Mouse (Mus musculus) forebrain, embryonic 11.5 days (tissue): ENCODE measurements around the gene Nkx1-2. TPM values are rescaled to one million over a fixed set of nuclear protein-coding genes. Genes with fewer than 3 reads are reported as not detected.

ENCODE experiments used
- ATAC-seq: fragments of 200-750 bp; cut with Nextera tagmentation; replicated peaks from 2 replicates; pipeline ENCODE4 v1.8.0; 2017; ENCODE audit warnings: moderate TSS enrichment; ENCODE audit not compliant: low FRiP score
- DNase-seq: peaks from one replicate; pipeline ENCODE4 v3.0.0-alpha.2; 2017; ENCODE audit warnings: low spot score
- H3K27ac ChIP-seq: fragments of 300-500 bp; sonication (generic); 2 replicates; pipeline ENCODE4 v1.5.1; 2014; ENCODE audit warnings: low read depth, low read length
- H3K27me3 ChIP-seq: fragments of 300-500 bp; sonication (generic); 2 replicates; pipeline ENCODE4 v1.6.1; 2014; ENCODE audit warnings: mild to moderate bottlenecking, low read length, mixed read lengths; ENCODE audit not compliant: control insufficient read depth, insufficient read depth
- H3K36me3 ChIP-seq: fragments of 300-500 bp; sonication (generic); 2 replicates; pipeline ENCODE4 v1.6.1; 2014; ENCODE audit warnings: mild to moderate bottlenecking, low read length, moderate library complexity, mixed read lengths; ENCODE audit not compliant: control insufficient read depth, insufficient read depth
- H3K4me1 ChIP-seq: fragments of 300-500 bp; sonication (generic); replicated peaks from 2 replicates; pipeline ENCODE4 v1.6.1; 2014; ENCODE audit warnings: low read length, mixed read lengths; ENCODE audit not compliant: control insufficient read depth, insufficient read depth
- H3K4me2 ChIP-seq: fragments of 300-500 bp; sonication (generic); 2 replicates; pipeline ENCODE4 v1.6.1; 2014; ENCODE audit warnings: low read depth, mild to moderate bottlenecking, low read length, moderate library complexity, mixed read lengths; ENCODE audit not compliant: severe bottlenecking
- H3K4me3 ChIP-seq: fragments of 300-500 bp; sonication (generic); 2 replicates; pipeline ENCODE4 v1.5.1; 2014; ENCODE audit warnings: low read depth, low read length
- H3K9ac ChIP-seq: fragments of 300-500 bp; sonication (generic); 2 replicates; pipeline ENCODE4 v1.6.1; 2014; ENCODE audit warnings: low read length
- H3K9me3 ChIP-seq: fragments of 300-500 bp; sonication (generic); 2 replicates; pipeline ENCODE4 v1.6.1; 2016; ENCODE audit warnings: low read length, mixed read lengths; ENCODE audit not compliant: control insufficient read depth
- WGBS: fragments of 180-500 bp; shearing (Covaris S2); extraction: QIAGEN DNeasy Blood & Tissue Kit; methylation state at CpG from one replicate; pipeline ENCODE4 v1.1.7; 2014; 5-methylcytosine and 5-hydroxymethylcytosine counted together
- polyA plus RNA-seq: library from polyadenylated mRNA; unstranded; fragments of >200 nt; fragmentation: Nextera tagmentation; extraction: Ambion mirVana; gene quantifications from 2 replicates; pipeline ENCODE4 v1.2.1, GENCODE M21; 2014

The Nkx1-2 gene
- polyA plus RNA-seq, 1 experiment from 2014 or later, result not detected

- no peak overlapping the region for H3K4me3 ChIP-seq
- H3K36me3 ChIP-seq, result no peaks in the 10 kb centered on the region
- H3K9ac ChIP-seq, result no peak overlapping the region
- no peak overlapping the region for H3K4me2 ChIP-seq
- WGBS, result 88% methylated on average over 3 of the region's 3 CpGs
- no peak for ATAC-seq
- no peaks in the 10 kb centered on the region for H3K27me3 ChIP-seq
- DNase-seq, result no peak
- H3K4me1 ChIP-seq, result no peaks in the 10 kb centered on the region
- H3K27ac ChIP-seq, result no peak overlapping the region
- H3K9me3 ChIP-seq, result no peaks in the 10 kb centered on the region
Measured at GRCm38 (mm10) chr7:132627448-132627847, 28.0 kb upstream of the Nkx1-2 start.

GRCm38 (mm10) chr7:132626174-132626573 is 26.7 kb upstream of the Nkx1-2 start:
- WGBS, result 68% methylated on average over 4 of the region's 4 CpGs
- H3K9me3 ChIP-seq, result no peaks in the 10 kb centered on the region
- DNase-seq, result no peak
- no peaks in the 10 kb centered on the region for H3K36me3 ChIP-seq
- peak; percentile 24; the same call in 1 of the 2 replicates for ATAC-seq
- H3K9ac ChIP-seq, result no peak overlapping the region
- H3K4me2 ChIP-seq, result no peak overlapping the region
- H3K4me3 ChIP-seq, result no peak overlapping the region
- H3K27ac ChIP-seq, result no peak overlapping the region
- no peaks in the 10 kb centered on the region for H3K27me3 ChIP-seq
- H3K4me1 ChIP-seq, result no peaks in the 10 kb centered on the region

DNA sequence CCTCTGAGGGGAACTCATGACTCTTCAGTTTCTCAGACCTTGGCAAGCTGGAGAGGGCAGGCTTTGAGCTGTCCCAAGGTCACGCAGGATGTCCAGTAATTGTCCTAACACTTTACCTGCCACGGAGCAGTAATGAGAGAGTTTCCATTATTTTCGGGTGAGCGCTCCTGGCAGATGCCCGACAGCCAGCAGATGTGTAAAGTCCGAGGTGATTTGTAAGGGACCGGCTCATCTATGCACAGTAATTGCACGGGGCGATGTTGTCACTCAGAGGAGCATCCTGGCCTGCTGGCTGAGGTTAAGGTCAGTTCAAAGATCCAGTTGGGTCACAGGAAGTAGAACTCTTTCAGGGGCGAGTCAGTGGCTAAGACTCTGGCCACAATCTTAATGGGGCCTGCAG is 24.7 kb upstream of the Nkx1-2 start:
- 73% methylated on average over 10 of the region's 10 CpGs for WGBS

GRCm38 (mm10) chr7:132619975-132620918 is 20.8 kb upstream of the Nkx1-2 start:
- WGBS, result 86% methylated on average over 15 of the region's 15 CpGs
- H3K9ac ChIP-seq, result no peak overlapping the region
- DNase-seq, result no peak
- no peaks in the 10 kb centered on the region for H3K9me3 ChIP-seq
- peaks cover 6% of the 10 kb centered on the region for H3K4me1 ChIP-seq
- H3K36me3 ChIP-seq, result no peaks in the 10 kb centered on the region
- H3K27ac ChIP-seq, result no peak overlapping the region
- no peak overlapping the region for H3K4me3 ChIP-seq
- ATAC-seq, result no peak
- no peak overlapping the region for H3K4me2 ChIP-seq
- no peaks in the 10 kb centered on the region for H3K27me3 ChIP-seq

More for the DNA sequence above, 24.7 kb upstream of the Nkx1-2 start:
- ATAC-seq (no peak), DNase-seq (no peak)
- no peak overlapping the region for H3K27ac ChIP-seq
- H3K4me1 ChIP-seq, result no peaks in the 10 kb centered on the region
- H3K36me3 ChIP-seq, result no peaks in the 10 kb centered on the region
- H3K9me3 ChIP-seq, result no peaks in the 10 kb centered on the region
- no peaks in the 10 kb centered on the region for H3K27me3 ChIP-seq
- no peak overlapping the region for H3K9ac ChIP-seq
- H3K4me2 ChIP-seq, result no peak overlapping the region
- no peak overlapping the region for H3K4me3 ChIP-seq

DNA sequence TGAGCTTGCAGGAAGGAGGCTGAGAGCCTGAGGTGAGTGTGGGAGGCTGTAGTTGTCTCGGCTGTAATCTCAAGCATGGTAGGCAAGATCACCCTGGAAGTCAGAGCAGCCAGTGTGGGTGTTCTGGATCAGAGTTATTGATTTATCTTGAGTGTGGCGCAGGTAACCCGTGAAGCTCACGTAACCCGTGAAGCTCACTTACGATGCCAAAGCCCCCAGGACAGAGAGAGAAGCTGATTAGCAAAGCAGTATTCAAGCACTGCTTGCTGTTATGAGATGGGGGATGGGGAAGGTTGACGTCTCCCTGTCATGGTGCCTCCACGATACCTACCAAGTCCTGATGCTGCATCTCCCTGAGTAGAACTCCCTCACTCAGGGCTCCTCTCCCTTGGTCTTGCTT is 20.1 kb upstream of the Nkx1-2 start:
- ATAC-seq (no peak), DNase-seq (peak; percentile 39)
- Histone ChIP-seq H3K9me3 (no peaks in the 10 kb centered on the region), H3K36me3 (no peaks in the 10 kb centered on the region), H3K4me1 (peaks cover 6% of the 10 kb centered on the region), H3K9ac (no peak overlapping the region), H3K27ac (no peak overlapping the region), H3K4me3 (no peak overlapping the region), H3K27me3 (no peaks in the 10 kb centered on the region), H3K4me2 (no peak overlapping the region)
- 98% methylated on average over 8 of the region's 8 CpGs for WGBS

DNA sequence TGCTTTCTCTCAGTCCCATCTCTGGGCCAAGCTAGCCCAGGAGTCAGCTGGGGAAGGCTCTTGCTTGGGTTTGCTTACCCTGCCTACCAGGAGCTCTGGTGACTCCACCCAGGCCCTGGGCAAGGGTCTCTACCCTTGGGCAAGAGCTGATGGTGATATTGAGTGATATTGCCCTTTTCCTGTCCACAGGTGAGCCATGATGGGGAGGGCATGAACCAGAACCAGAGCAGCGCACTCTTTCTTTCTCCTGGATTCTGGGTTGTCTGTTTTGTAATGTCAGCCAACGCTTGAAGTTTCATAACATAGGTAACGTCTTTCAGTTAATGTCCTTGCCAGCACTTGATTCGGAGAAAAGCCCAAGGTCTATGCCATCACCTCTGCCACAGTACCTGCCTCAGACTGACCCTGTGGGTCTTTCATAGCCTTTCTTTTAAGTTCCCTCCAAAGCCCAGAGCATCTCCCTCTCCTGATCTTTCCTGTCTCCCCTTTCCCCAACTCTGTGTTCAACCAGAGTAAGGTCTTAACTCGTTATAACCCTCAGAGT is 17.7 kb upstream of the Nkx1-2 start:
- H3K9ac ChIP-seq, result no peak overlapping the region
- DNase-seq (no peak), ATAC-seq (no peak)
- H3K9me3 ChIP-seq, result no peaks in the 10 kb centered on the region
- H3K36me3 ChIP-seq, result no peaks in the 10 kb centered on the region
- H3K4me1 ChIP-seq, result peaks cover 6% of the 10 kb centered on the region
- H3K27me3 ChIP-seq, result no peaks in the 10 kb centered on the region
- 85% methylated on average over 5 of the region's 5 CpGs for WGBS
- no peak overlapping the region for H3K4me2 ChIP-seq
- no peak overlapping the region for H3K4me3 ChIP-seq
- H3K27ac ChIP-seq, result no peak overlapping the region

GRCm38 (mm10) chr7:132616391-132616790 is 17.0 kb upstream of the Nkx1-2 start:
- no peak overlapping the region for H3K27ac ChIP-seq
- no peak for ATAC-seq

GRCm38 (mm10) chr7:132615346-132615745 is 15.9 kb upstream of the Nkx1-2 start:
- ATAC-seq, result no peak
- H3K4me1 ChIP-seq, result peaks cover 6% of the 10 kb centered on the region
- no peaks in the 10 kb centered on the region for H3K27me3 ChIP-seq
- no peak overlapping the region for H3K4me2 ChIP-seq
- H3K9ac ChIP-seq, result no peak overlapping the region
- no peak overlapping the region for H3K4me3 ChIP-seq
- no peak overlapping the region for H3K27ac ChIP-seq
- no peaks in the 10 kb centered on the region for H3K36me3 ChIP-seq
- no peaks in the 10 kb centered on the region for H3K9me3 ChIP-seq
- no peak for DNase-seq
- WGBS, result 11% methylated on average over 3 of the region's 3 CpGs

More at GRCm38 (mm10) chr7:132616391-132616790, 17.0 kb upstream of the Nkx1-2 start:
- Histone ChIP-seq H3K4me2 (no peak overlapping the region), H3K36me3 (no peaks in the 10 kb centered on the region), H3K4me3 (no peak overlapping the region), H3K9ac (no peak overlapping the region), H3K9me3 (no peaks in the 10 kb centered on the region), H3K4me1 (peaks cover 6% of the 10 kb centered on the region), H3K27me3 (no peaks in the 10 kb centered on the region)
- WGBS, result 10% methylated on average over 6 of the region's 6 CpGs
- no peak for DNase-seq
